Mouse (Mus musculus) kidney, embryonic 15.5 days (tissue): Measurements from ENCODE around the gene Skint11. TPM values are rescaled to one million over a fixed set of nuclear protein-coding genes. Genes with fewer than 3 reads are reported as not detected.
"Not testable (repeated sequence)": the region's sequence is repeated elsewhere in the genome, so short reads cannot be mapped to it uniquely, and the experiment has no call there.

Experiments
- ATAC-seq: fragments of 200-750 bp; cut with Nextera tagmentation; replicated peaks from 2 replicates; pipeline ENCODE4 v1.8.0; 2017; ENCODE audit warnings: moderate TSS enrichment; ENCODE audit not compliant: low FRiP score
- H3K27ac ChIP-seq: fragments of 300-500 bp; sonication (generic); 2 replicates; pipeline ENCODE4 v1.5.1; 2015; ENCODE audit warnings: mild to moderate bottlenecking, inconsistent platforms
- H3K27me3 ChIP-seq: fragments of 300-500 bp; sonication (generic); 2 replicates; pipeline ENCODE4 v1.6.1; 2015; ENCODE audit warnings: inconsistent platforms
- H3K36me3 ChIP-seq: fragments of 300-500 bp; sonication (generic); 2 replicates; pipeline ENCODE4 v1.6.1; 2015; ENCODE audit warnings: inconsistent platforms
- H3K4me1 ChIP-seq: fragments of 300-500 bp; sonication (generic); 2 replicates; pipeline ENCODE4 v1.6.1; 2015; ENCODE audit warnings: inconsistent platforms
- H3K4me2 ChIP-seq: fragments of 300-500 bp; sonication (generic); 2 replicates; pipeline ENCODE4 v1.6.1; 2015; ENCODE audit warnings: moderate library complexity, mild to moderate bottlenecking, inconsistent platforms
- H3K4me3 ChIP-seq: fragments of 300-500 bp; sonication (generic); replicated peaks from 2 replicates; pipeline ENCODE4 v1.5.1; 2015; ENCODE audit warnings: mild to moderate bottlenecking, inconsistent platforms
- H3K9ac ChIP-seq: fragments of 300-500 bp; sonication (generic); 2 replicates; pipeline ENCODE4 v1.6.1; 2015; ENCODE audit warnings: mild to moderate bottlenecking, inconsistent platforms
- H3K9me3 ChIP-seq: fragments of 300-500 bp; sonication (generic); replicated peaks from 2 replicates; pipeline ENCODE4 v1.6.1; 2016; ENCODE audit warnings: inconsistent platforms
- WGBS: fragments of 180-500 bp; shearing (Covaris S2); methylation state at CpG from one replicate; pipeline ENCODE4 v1.1.7; 2015; ENCODE audit warnings: mixed read lengths; 5-methylcytosine and 5-hydroxymethylcytosine counted together
- polyA plus RNA-seq: library from polyadenylated mRNA; unstranded; fragments of >200 nt; fragmentation: Nextera tagmentation; extraction: Ambion mirVana; gene quantifications from 2 replicates; pipeline ENCODE4 v1.2.1, GENCODE M21; 2015

Gene Skint11
- not detected in 2 replicates for polyA plus RNA-seq

DNA sequence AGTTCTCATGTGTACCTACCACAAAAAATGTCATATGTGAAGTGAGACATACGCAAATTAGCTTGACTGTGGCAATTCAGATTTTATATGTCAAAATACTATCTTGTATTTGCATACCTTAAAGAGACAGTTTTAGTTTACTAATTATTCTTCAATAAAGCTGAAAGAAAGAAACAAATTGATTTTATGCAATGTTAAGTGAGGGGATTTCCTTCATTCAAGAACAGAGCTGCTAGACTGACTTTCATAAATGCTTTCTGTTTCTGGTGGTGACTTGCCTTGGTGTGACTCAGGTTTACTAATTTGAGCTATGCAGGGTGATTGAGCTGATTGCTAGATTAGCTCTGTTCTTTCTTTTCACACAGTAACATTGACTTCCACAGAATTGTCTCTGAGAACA lies at the start of gene Skint11:
TSS of gene Skint11 (plus strand) at position 301 of the 400 bp plus-strand sequence.
- ATAC-seq: no peak
- no peaks in the 10 kb centered on the region for H3K36me3 ChIP-seq
- 83% methylated on average over 1 of the region's 1 CpGs for WGBS
- H3K27me3 ChIP-seq: no peaks in the 10 kb centered on the region
- H3K9ac ChIP-seq: no peak within 1 kb of the TSS
- no peak within 1 kb of the TSS for H3K4me3 ChIP-seq
- no peaks in the 10 kb centered on the region for H3K4me1 ChIP-seq
- no peaks in the 10 kb centered on the region for H3K9me3 ChIP-seq
- no peak within 1 kb of the TSS for H3K4me2 ChIP-seq
- H3K27ac ChIP-seq: no peak within 1 kb of the TSS

DNA sequence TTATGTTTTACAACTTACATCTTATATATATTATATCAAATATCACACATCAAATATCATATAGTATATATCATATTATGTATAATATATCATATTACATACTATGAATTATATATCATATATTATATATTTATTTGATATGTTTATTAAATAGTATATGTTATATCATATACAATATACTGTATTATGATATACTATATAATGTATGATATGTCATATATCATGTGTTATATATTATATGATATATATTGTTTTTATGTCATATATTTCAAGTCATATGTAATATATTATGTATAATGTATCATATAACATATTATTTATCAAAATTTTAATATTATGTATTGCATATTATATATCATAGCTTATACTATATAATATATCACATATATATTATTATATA lies 2.0 kb upstream of the Skint11 start:
- H3K9ac ChIP-seq: no peak overlapping the region
- H3K4me1 ChIP-seq: no peaks in the 10 kb centered on the region
- H3K4me3 ChIP-seq: no peak overlapping the region
- ATAC-seq: no peak
- H3K27me3 ChIP-seq: no peaks in the 10 kb centered on the region
- H3K9me3 ChIP-seq: no peaks in the 10 kb centered on the region
- H3K36me3 ChIP-seq: no peaks in the 10 kb centered on the region
- H3K4me2 ChIP-seq: no peak overlapping the region
- no peak overlapping the region for H3K27ac ChIP-seq

DNA sequence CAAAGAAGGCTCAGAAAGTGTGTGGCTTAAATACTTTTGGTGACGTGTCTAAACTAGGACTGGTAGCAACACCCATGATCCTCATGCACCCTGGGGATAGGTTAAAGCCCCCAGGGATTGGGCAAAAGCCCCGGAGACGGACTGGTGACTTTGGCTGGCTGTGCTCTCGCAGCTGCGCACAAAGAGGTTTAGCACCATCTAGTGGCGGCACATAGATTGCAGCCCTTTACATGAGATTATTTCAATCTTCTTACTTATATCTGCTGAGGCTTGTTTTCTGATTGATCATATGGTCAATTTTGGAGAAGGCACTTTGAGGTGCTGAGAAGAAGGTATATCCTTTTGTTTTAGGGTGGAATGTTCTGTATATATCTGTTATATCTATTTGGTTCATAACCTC lies 9.7 kb downstream of the Skint11 start:
- 19% methylated on average over 6 of the region's 6 CpGs for WGBS
- not testable (repeated sequence) for H3K4me1 ChIP-seq, ATAC-seq

DNA sequence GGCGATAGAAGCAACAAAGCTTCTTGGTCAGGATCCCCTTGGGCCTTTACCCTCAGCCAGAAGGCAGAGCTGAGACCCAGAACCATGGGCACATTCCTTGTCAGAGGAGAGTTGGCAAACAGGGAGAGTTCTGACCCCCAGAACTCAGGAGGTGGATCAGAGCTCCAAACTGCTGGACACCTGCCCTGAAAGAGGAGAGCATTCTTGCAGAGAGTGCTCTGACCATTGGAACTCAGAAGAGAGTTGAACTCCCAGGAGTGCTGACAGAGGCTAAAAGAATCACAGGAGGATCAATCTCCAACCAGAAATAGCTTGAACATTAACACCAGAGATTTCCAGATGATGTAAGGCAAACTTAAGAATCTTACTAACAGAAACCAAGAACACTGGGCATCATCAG lies 93.7 kb downstream of the Skint11 start:
- H3K27me3 ChIP-seq, H3K27ac ChIP-seq, H3K4me2 ChIP-seq, ATAC-seq, H3K9me3 ChIP-seq, H3K36me3 ChIP-seq, H3K4me3 ChIP-seq, H3K9ac ChIP-seq, H3K4me1 ChIP-seq: not testable (repeated sequence)
- 68% methylated on average over 1 of the region's 1 CpGs for WGBS

More for the DNA sequence above, 9.7 kb downstream of the Skint11 start:
- not testable (repeated sequence) for H3K4me3 ChIP-seq, H3K36me3 ChIP-seq, H3K4me2 ChIP-seq, H3K9me3 ChIP-seq, H3K27me3 ChIP-seq, H3K27ac ChIP-seq, H3K9ac ChIP-seq

Other genes with a start within 250 kb of the Skint11 start
- gene Skint5, start 163.9 kb upstream of the Skint11 start, polyA plus RNA-seq: not detected in 2 replicates
- gene Trabd2b, start 243.3 kb downstream of the Skint11 start, polyA plus RNA-seq: 4.9 TPM in 2 replicates